Mouse (Mus musculus) left cerebral cortex, adult 18-20 months (tissue): ENCODE data around the gene Erap1. TPM values are rescaled to one million over a fixed set of nuclear protein-coding genes. Genes with fewer than 3 reads are reported as not detected.
"Not testable (repeated sequence)": the region's sequence is repeated elsewhere in the genome, so short reads cannot be mapped to it uniquely, and the experiment has no call there.

Experiments
- DNase-seq, 2 experiments: peaks; one replicate each; pipeline ENCODE4 v3.0.0; 2021 to 2022; ENCODE audit warnings: low spot score in 2 of 2, mixed read lengths in 1 of 2
- long read RNA-seq, 2 experiments: library from polyadenylated mRNA; stranded (forward); transcript quantifications; one replicate each; pipeline ENCODE4 v2.0.0; 2021
- total RNA-seq, 2 experiments: library from RNA; stranded (reverse); gene quantifications; 2 replicates each; pipeline ENCODE4 v1.2.3; 2021

Erap1 gene
- total RNA-seq, result 10 to 100 TPM in 1 of 2 experiments, 1 to 10 TPM in 1; 9.6 to 15.7 TPM
- long read RNA-seq, experiment 1, full-length matches to known transcripts, result 4 of 6 reads
- long read RNA-seq, experiment 1, partial matches to known transcripts, result 2 of 6 reads
- long read RNA-seq, experiment 1, other reads (novel, unspliced or antisense), result 0 of 6 reads
- long read RNA-seq, experiment 2, full-length matches to known transcripts, result 4 of 8 reads
- long read RNA-seq, experiment 2, partial matches to known transcripts, result 2 of 8 reads
- long read RNA-seq, experiment 2, other reads (novel, unspliced or antisense), result 2 of 8 reads

GRCm38 (mm10) chr13:74638793-74639711 lies at the start of gene Erap1:
TSS of gene Erap1 (plus strand) at chr13:74639568.
- peak in 1 of 2 experiments; percentile 8 for DNase-seq

- DNase-seq, result not testable (repeated sequence)
These were observed 48.0 kb upstream of the Erap1 start for GRCm38 (mm10) chr13:74591401-74591821.

- not testable (repeated sequence) for DNase-seq
These were observed 47.5 kb upstream of the Erap1 start for GRCm38 (mm10) chr13:74591828-74592227.

- DNase-seq, result not testable (repeated sequence)
These were observed 42.3 kb upstream of the Erap1 start for GRCm38 (mm10) chr13:74597022-74597421.

- DNase-seq, result not testable (repeated sequence)
These were observed 37.6 kb upstream of the Erap1 start for GRCm38 (mm10) chr13:74601776-74602175.

GRCm38 (mm10) chr13:74617163-74618019 lies 22.0 kb upstream of the Erap1 start:
- peak; percentile 71 to 82 for DNase-seq

- DNase-seq, result no peak
These were observed 7.0 kb upstream of the Erap1 start for GRCm38 (mm10) chr13:74632327-74632726.

GRCm38 (mm10) chr13:74632857-74633256 lies 6.5 kb upstream of the Erap1 start:
- no peak for DNase-seq

- DNase-seq, result peak; percentile 58 to 70
These were observed 549 bp downstream of the Erap1 start for GRCm38 (mm10) chr13:74639712-74640522.

- DNase-seq, result not testable (repeated sequence)
These were observed 1.2 kb downstream of the Erap1 start for GRCm38 (mm10) chr13:74640523-74640920.

GRCm38 (mm10) chr13:74695497-74696193 lies 56.3 kb downstream of the Erap1 start:
- no peak for DNase-seq

- no peak for DNase-seq
These were observed 56.9 kb downstream of the Erap1 start for GRCm38 (mm10) chr13:74696225-74696624.

- no peak for DNase-seq
These were observed 79.6 kb downstream of the Erap1 start for GRCm38 (mm10) chr13:74719002-74719401.

- DNase-seq, result no peak
These were observed 94.4 kb downstream of the Erap1 start for GRCm38 (mm10) chr13:74733726-74734125.

- no peak for DNase-seq
These were observed 96.5 kb downstream of the Erap1 start for GRCm38 (mm10) chr13:74735834-74736233.

- DNase-seq, result no peak
These were observed 97.0 kb downstream of the Erap1 start for GRCm38 (mm10) chr13:74736396-74736795.
